Mouse (Mus musculus): Measurements from ENCODE around the gene Per2.

- TF ChIP-seq CTCF (IDR thresholded peaks at IDR 0.05; ENCODE audit: extremely low read depth, insufficient read depth, insufficient read length, insufficient replicate concordance) (no peak), POLR2A (IDR thresholded peaks at IDR 0.05; ENCODE audit: low read depth, low read length) (no peak)
These were observed 945 bp upstream of the Per2 start for GRCm38 (mm10) chr1:91460069-91460468.

Measured in spleen, adult 2 months (tissue).